Mouse (Mus musculus) lung, adult 10 weeks (tissue): ENCODE measurements around the gene Gnptab. TPM values are rescaled to one million over a fixed set of nuclear protein-coding genes. Genes with fewer than 3 reads are reported as not detected.

Experiments
- polyA plus RNA-seq: library from polyadenylated mRNA; stranded (reverse); fragments of 350-450 nt; fragmentation: Illumina TruSeq; extraction: RNeasy Lipid Tissue Mini Kit (QIAGEN cat#74804); gene quantifications from one replicate; pipeline ENCODE4 v1.2.3, GENCODE M21; 2014; ENCODE audit warnings: low read depth, low replicate concordance; ENCODE audit not compliant: insufficient read depth

Gnptab gene
- 9.7 TPM for polyA plus RNA-seq

GRCm38 (mm10) chr10:88379013-88379885 is at the start of gene Gnptab, which contains the start of gene Dram1:
Gnptab (plus strand) TSS chr10:88379132.
Dram1 (minus strand) TSS chr10:88379080.

DNA sequence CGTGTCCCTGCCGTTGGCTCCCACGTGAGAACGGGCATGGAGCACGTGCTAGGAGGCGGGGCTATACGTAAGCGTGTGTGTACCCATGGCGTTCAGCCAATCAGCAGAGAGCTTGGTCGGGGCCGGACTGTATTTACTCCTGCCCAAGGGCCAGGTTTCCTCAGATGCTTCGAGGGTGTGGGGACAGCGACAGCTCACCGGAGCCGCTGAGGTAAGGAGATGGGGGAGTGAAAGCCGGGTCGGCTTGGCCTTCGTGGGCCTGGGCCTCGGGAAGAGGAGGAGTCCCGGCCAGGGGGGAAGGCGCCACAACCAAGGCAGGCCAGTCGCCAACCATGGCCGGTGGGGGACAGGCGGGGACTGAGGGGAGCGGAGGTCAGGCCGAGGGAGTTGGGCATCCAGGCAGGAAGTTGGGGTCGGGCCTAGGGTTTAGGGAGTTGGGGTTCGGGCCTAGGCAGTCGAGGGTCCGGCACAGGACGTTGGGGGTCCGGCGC is 80.6 kb downstream of the Gnptab start, which contains the start of gene Sycp3:
Gene Sycp3, plus strand, starts transcription at position 68 of the 491 bp plus-strand sequence.

Other genes starting within 250 kb of the Gnptab start
- 0.21 TPM for gene Parpbp, start 232.2 kb upstream of the Gnptab start, polyA plus RNA-seq
- 8.3 TPM for gene Nup37, start 232.1 kb upstream of the Gnptab start, polyA plus RNA-seq
- gene Washc3, start 178.0 kb upstream of the Gnptab start, polyA plus RNA-seq = 52.8 TPM
- gene Dram1, start 52 bp upstream of the Gnptab start, polyA plus RNA-seq = 175 TPM
- not detected for gene Sycp3, start 80.4 kb downstream of the Gnptab start, polyA plus RNA-seq
- 73.1 TPM for gene Chpt1, start 124.9 kb downstream of the Gnptab start, polyA plus RNA-seq
- gene Mybpc1, start 226.0 kb downstream of the Gnptab start, polyA plus RNA-seq = not detected